Mouse (Mus musculus) C2C12 (cell line): ENCODE data around the gene Hist2h2aa2.

Experiments used
- CTCF ChIP-seq: IDR thresholded peaks from one replicate; pipeline ENCODE4 v1.5.1; 2011; ENCODE audit not compliant: control insufficient read depth, insufficient read depth, insufficient read length
- MAX ChIP-seq: IDR thresholded peaks from one replicate; pipeline ENCODE4 v1.6.1; 2011; ENCODE audit warnings: mild to moderate bottlenecking, control low read depth
- USF1 ChIP-seq: IDR thresholded peaks from one replicate; pipeline ENCODE4 v1.6.1; 2011; ENCODE audit warnings: low read depth, mild to moderate bottlenecking, control low read depth, moderate library complexity

DNA sequence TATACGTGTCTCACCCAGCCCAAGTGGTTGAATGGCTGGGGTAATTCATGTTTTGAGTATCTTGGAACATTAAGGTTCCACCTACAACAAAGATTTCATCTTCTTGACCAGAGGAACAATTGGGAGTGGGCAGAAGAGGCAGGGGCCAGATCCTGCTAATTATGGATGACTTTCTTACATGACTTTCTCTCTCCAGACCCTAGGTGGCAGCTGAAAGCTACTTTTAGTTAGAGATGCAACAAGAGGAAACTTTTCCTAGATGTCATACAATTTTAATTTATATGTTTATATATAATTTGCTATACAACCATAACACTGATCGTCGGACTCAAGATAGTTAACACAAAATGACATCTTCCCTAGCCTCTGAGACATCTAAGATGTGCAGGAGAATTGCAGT lies 32.3 kb downstream of the Hist2h2aa2 start:
- TF ChIP-seq MAX (no peak), CTCF (no peak), USF1 (no peak)
